Comparison of ENCODE assay signal across 27 mouse cellular contexts in genomic region chr19:47149854-47150253, GRCm38 (mm10). TPM values are rescaled to one million over a fixed set of nuclear protein-coding genes. Genes with fewer than 3 reads are reported as not detected.
DNase-seq lines count a peak whose midpoint lies in the region; ATAC-seq and TF ChIP-seq lines count a peak whose summit lies in the region.
"Had no signal": no experiment of that assay in that cellular context is flagged by ENCODE, and none has a peak within 500 bp of the region (broad histone marks: within the 10 kb centered on the region; RNA-seq: fewer than 3 reads in every experiment).

No protein-coding gene starts in this region.

- TF ChIP-seq CTCF in heart, postnatal 0 days (IDR thresholded peaks at IDR 0.05; ENCODE audit: low read depth) = no peak

- no peak overlapping the region for H3K4me3 ChIP-seq in heart, postnatal 0 days (ENCODE audit: low read depth, low read length)
- no peak overlapping the region for H3K4me3 ChIP-seq in hindbrain, embryonic 13.5 days
- H3K4me3 ChIP-seq: embryonic facial prominence, embryonic 15.5 days; heart, embryonic 10.5 days; intestine, embryonic 15.5 days; midbrain, embryonic 12.5 days; neural tube, embryonic 12.5 days had no signal

- no peaks in the 10 kb centered on the region for H3K9me3 ChIP-seq in heart, postnatal 0 days (replicated peaks; ENCODE audit: control insufficient read depth, low read length)
- no peaks in the 10 kb centered on the region for H3K9me3 ChIP-seq in hindbrain, embryonic 13.5 days
- H3K9me3 ChIP-seq: embryonic facial prominence, embryonic 15.5 days; G1E; heart, embryonic 10.5 days; intestine, embryonic 15.5 days; midbrain, embryonic 12.5 days; neural tube, embryonic 12.5 days had no signal

- no peak overlapping the region for H3K4me2 ChIP-seq in heart, postnatal 0 days (ENCODE audit: low read depth, low read length)
- no peak overlapping the region for H3K4me2 ChIP-seq in hindbrain, embryonic 13.5 days
- H3K4me2 ChIP-seq: embryonic facial prominence, embryonic 15.5 days; hindbrain, embryonic 14.5 days; intestine, embryonic 15.5 days; midbrain, embryonic 12.5 days; neural tube, embryonic 12.5 days had no signal

- no peak overlapping the region for H3K9ac ChIP-seq in heart, postnatal 0 days (replicated peaks; ENCODE audit: low read depth, low read length)
- no peak overlapping the region for H3K9ac ChIP-seq in hindbrain, embryonic 13.5 days
- H3K9ac ChIP-seq: embryonic facial prominence, embryonic 15.5 days; hindbrain, embryonic 14.5 days; intestine, embryonic 15.5 days; liver, embryonic 14.5 days; midbrain, embryonic 12.5 days; neural tube, embryonic 12.5 days had no signal

- H3K4me1 ChIP-seq in heart, postnatal 0 days (ENCODE audit: control insufficient read depth, insufficient read depth) = peaks cover 13% of the 10 kb centered on the region; the same call in 1 of the 2 replicates
- peaks cover 15% of the 10 kb centered on the region; the same call in 1 of the 2 replicates for H3K4me1 ChIP-seq in hindbrain, embryonic 13.5 days (replicated peaks)
- H3K4me1 ChIP-seq: intestine, embryonic 15.5 days; midbrain, embryonic 12.5 days; neural tube, embryonic 12.5 days had no signal

- TF ChIP-seq EP300 in heart, postnatal 0 days (IDR thresholded peaks at IDR 0.05; ENCODE audit: low read depth) = no peak

- DNase-seq in heart, postnatal 0 days (ENCODE audit: low spot score) = no peak
- no peak for DNase-seq in heart, postnatal 4 days
- peak; percentile 28 for DNase-seq in lung, postnatal 25 days (ENCODE audit: low spot score)
- DNase-seq in lung, postnatal 14 days = no peak
- peak; percentile 75 for DNase-seq in ZHBTc4 (ENCODE audit: low read depth, low spot score)
- no peak for DNase-seq in right cerebral cortex, postnatal 4 days
- DNase-seq: cerebellum, adult 9-11 months; heart, postnatal 14 days had no signal

- no peaks in the 10 kb centered on the region for H3K36me3 ChIP-seq in heart, postnatal 0 days (replicated peaks; ENCODE audit: control insufficient read depth, insufficient read depth, low read length)
- H3K36me3 ChIP-seq in hindbrain, embryonic 13.5 days = no peaks in the 10 kb centered on the region
- H3K36me3 ChIP-seq: embryonic facial prominence, embryonic 15.5 days; G1E; heart, embryonic 10.5 days; intestine, embryonic 15.5 days; midbrain, embryonic 12.5 days; neural tube, embryonic 12.5 days had no signal

- H3K27me3 ChIP-seq in heart, postnatal 0 days (ENCODE audit: control insufficient read depth, insufficient read depth, low read length) = 0 out of 2 replicates have a peak, but pooled peaks cover 6% of the 10 kb centered on the region
- no peaks in the 10 kb centered on the region for H3K27me3 ChIP-seq in hindbrain, embryonic 13.5 days

- H3K27ac ChIP-seq in heart, postnatal 0 days (ENCODE audit: low read depth) = no peak overlapping the region
- H3K27ac ChIP-seq in hindbrain, embryonic 13.5 days = no peak overlapping the region
- H3K27ac ChIP-seq: embryonic facial prominence, embryonic 15.5 days; heart, embryonic 10.5 days; hindbrain, embryonic 14.5 days; intestine, embryonic 15.5 days; liver, embryonic 14.5 days; macrophage; midbrain, embryonic 12.5 days; neural tube, embryonic 12.5 days; stomach, postnatal 0 days had no signal

- ATAC-seq in heart, postnatal 0 days (ENCODE audit: insufficient read depth, low read depth) = 0 out of 2 replicates have a peak, but pooled peaks have one; percentile 24
- no peak for ATAC-seq in hindbrain, embryonic 13.5 days (ENCODE audit: low FRiP score)
- ATAC-seq: forebrain, embryonic 16.5 days; intestine, embryonic 15.5 days had no signal

- WGBS in heart, postnatal 0 days = 37% methylated on average over 4 of the region's 4 CpGs
- 66% methylated on average over 4 of the region's 4 CpGs for WGBS in hindbrain, embryonic 13.5 days

RNA-seq across cellular contexts. Expression of gene Calhm1, which starts 5.8 kb away (rescaled TPM):
- total RNA-seq in heart, postnatal 0 days (2014; rRNA removed; ENCODE audit: low replicate concordance) = not detected in 2 replicates
- not detected in 2 replicates for polyA plus RNA-seq in heart, postnatal 0 days (2015; fragmentation: Nextera tagmentation; extraction: Ambion mirVana)
- total RNA-seq in heart, postnatal 4 days (2021) = not detected
- polyA plus RNA-seq in hindbrain, embryonic 13.5 days (2015; fragmentation: Nextera tagmentation; extraction: Ambion mirVana) = not detected in 2 replicates
- total RNA-seq: G1E; gastrocnemius, adult 18-20 months; gastrocnemius, postnatal 4 days; heart, postnatal 14 days; layer of hippocampus, postnatal 14 days; left cerebral cortex, postnatal 25 days had no signal
- polyA plus RNA-seq: brain, embryonic 14.5 days; cortical plate, adult 2 months; embryonic facial prominence, embryonic 15.5 days; forebrain, embryonic 16.5 days; G1E; heart, embryonic 10.5 days; hindbrain, embryonic 14.5 days; intestine, embryonic 15.5 days; kidney, embryonic 16.5 days; liver, embryonic 14.5 days; macrophage; midbrain, embryonic 12.5 days; neural tube, embryonic 12.5 days; stomach, postnatal 0 days had no signal

RNA-seq across cellular contexts. Expression of gene Calhm3, which starts 7.7 kb away (rescaled TPM):
- total RNA-seq in heart, postnatal 0 days (2014; rRNA removed; ENCODE audit: low replicate concordance) = not detected in 2 replicates
- not detected in 2 replicates for polyA plus RNA-seq in heart, postnatal 0 days (2015; fragmentation: Nextera tagmentation; extraction: Ambion mirVana)
- not detected for total RNA-seq in heart, postnatal 4 days (2021)
- not detected in 2 replicates for polyA plus RNA-seq in hindbrain, embryonic 13.5 days (2015; fragmentation: Nextera tagmentation; extraction: Ambion mirVana)
- total RNA-seq: gastrocnemius, adult 18-20 months; gastrocnemius, postnatal 4 days; heart, postnatal 14 days; layer of hippocampus, postnatal 14 days; left cerebral cortex, postnatal 25 days had no signal
- polyA plus RNA-seq: embryonic facial prominence, embryonic 15.5 days; forebrain, embryonic 16.5 days; G1E; heart, embryonic 10.5 days; hindbrain, embryonic 14.5 days; kidney, embryonic 16.5 days; liver, embryonic 14.5 days; macrophage; midbrain, embryonic 12.5 days; neural tube, embryonic 12.5 days; stomach, postnatal 0 days had no signal

RNA-seq across cellular contexts. Expression of gene Calhm2, which starts 11.8 kb away (rescaled TPM):
- total RNA-seq in heart, postnatal 0 days (2014; rRNA removed; ENCODE audit: low replicate concordance) = 2.4 and 6.8 TPM in 2 replicates
- polyA plus RNA-seq in heart, postnatal 0 days (2015; fragmentation: Nextera tagmentation; extraction: Ambion mirVana) = 3.1 and 3.5 TPM in 2 replicates
- 1 to 10 TPM; 3.4 to 3.5 TPM for total RNA-seq in heart, postnatal 4 days (2021)
- 1.3 and 1.6 TPM in 2 replicates for polyA plus RNA-seq in hindbrain, embryonic 13.5 days (2015; fragmentation: Nextera tagmentation; extraction: Ambion mirVana)

RNA-seq across cellular contexts. Expression of gene Neurl1a, which starts 28.8 kb away (rescaled TPM):
- total RNA-seq in heart, postnatal 0 days (2014; rRNA removed; ENCODE audit: low replicate concordance) = 0.77 and 1.8 TPM in 2 replicates
- 0.27 and 0.54 TPM in 2 replicates for polyA plus RNA-seq in heart, postnatal 0 days (2015; fragmentation: Nextera tagmentation; extraction: Ambion mirVana)
- 1 to 10 TPM in 1 of 2 experiments, under 1 TPM in 1; 0.74 to 1.2 TPM for total RNA-seq in heart, postnatal 4 days (2021)
- 6.8 and 7.2 TPM in 2 replicates for polyA plus RNA-seq in hindbrain, embryonic 13.5 days (2015; fragmentation: Nextera tagmentation; extraction: Ambion mirVana)
- polyA plus RNA-seq: G1E had no signal

RNA-seq across cellular contexts. Expression of gene Pdcd11, which starts 59.3 kb away (rescaled TPM):
- 7.7 and 8.8 TPM in 2 replicates for total RNA-seq in heart, postnatal 0 days (2014; rRNA removed; ENCODE audit: low replicate concordance)
- 3.2 and 4.0 TPM in 2 replicates for polyA plus RNA-seq in heart, postnatal 0 days (2015; fragmentation: Nextera tagmentation; extraction: Ambion mirVana)
- total RNA-seq in heart, postnatal 4 days (2021) = 10 to 100 TPM; 15.4 to 15.5 TPM
- polyA plus RNA-seq in hindbrain, embryonic 13.5 days (2015; fragmentation: Nextera tagmentation; extraction: Ambion mirVana) = 6.7 and 7.3 TPM in 2 replicates

Comparison
In these comparisons a context has a peak if more than half of its experiments do, and no peak if none do; other contexts are left out.
1. DNase-seq: peak in lung, postnatal 25 days (single experiment) and ZHBTc4 (single experiment); none in heart, postnatal 0 days (single experiment), heart, postnatal 4 days (single experiment), lung, postnatal 14 days (single experiment) and right cerebral cortex, postnatal 4 days (single experiment).